Mouse (Mus musculus): ENCODE measurements around the gene Gm20708. TPM values are rescaled to one million over a fixed set of nuclear protein-coding genes. Genes with fewer than 3 reads are reported as not detected.

The Gm20708 gene
- polyA plus RNA-seq, 1 experiment from 2014 or later = 0.16 TPM

- Histone ChIP-seq H3K4me1 (ENCODE audit: control insufficient read depth, insufficient read depth, low read length) (0 out of 2 replicates have a peak, but pooled peaks cover 10% of the 10 kb centered on the region), H3K4me2 (ENCODE audit: low read depth, severe bottlenecking) (peak overlapping the region; percentile 52), H3K36me3 (ENCODE audit: control insufficient read depth, insufficient read depth, low read length) (no peaks in the 10 kb centered on the region), H3K27ac (replicated peaks; ENCODE audit: low read depth, low read length) (no peak overlapping the region), H3K4me3 (ENCODE audit: low read depth, low read length) (no peak overlapping the region), H3K27me3 (ENCODE audit: control insufficient read depth, insufficient read depth, low read length) (no peaks in the 10 kb centered on the region), H3K9me3 (ENCODE audit: control insufficient read depth, low read length) (no peaks in the 10 kb centered on the region), H3K9ac (ENCODE audit: low read length) (peak overlapping the region; percentile 49; the same call in 1 of the 2 replicates)
- peak; percentile 45; the same call in 1 of the 2 replicates for ATAC-seq (ENCODE audit: insufficient number of reproducible peaks, low FRiP score, low TSS enrichment, low read depth)
- DNase-seq (ENCODE audit: low spot score) = peak; percentile 76
- 7% methylated on average over 22 of the region's 22 CpGs for WGBS
Observed at GRCm38 (mm10) chr11:117792281-117792888, 17.1 kb upstream of the Gm20708 start.

- Histone ChIP-seq H3K9me3 (ENCODE audit: control insufficient read depth, low read length) (no peaks in the 10 kb centered on the region), H3K9ac (ENCODE audit: low read length) (no peak overlapping the region), H3K27ac (replicated peaks; ENCODE audit: low read depth, low read length) (no peak overlapping the region), H3K4me1 (ENCODE audit: control insufficient read depth, insufficient read depth, low read length) (peaks cover 13% of the 10 kb centered on the region; the same call in 1 of the 2 replicates), H3K27me3 (ENCODE audit: control insufficient read depth, insufficient read depth, low read length) (no peaks in the 10 kb centered on the region), H3K36me3 (ENCODE audit: control insufficient read depth, insufficient read depth, low read length) (no peaks in the 10 kb centered on the region), H3K4me3 (ENCODE audit: low read depth, low read length) (no peak overlapping the region), H3K4me2 (ENCODE audit: low read depth, severe bottlenecking) (no peak overlapping the region)
- WGBS = 31% methylated on average over 4 of the region's 4 CpGs
- ATAC-seq (ENCODE audit: insufficient number of reproducible peaks, low FRiP score, low TSS enrichment, low read depth) (no peak), DNase-seq (ENCODE audit: low spot score) (no peak)
Observed at GRCm38 (mm10) chr11:117794035-117794551, 15.4 kb upstream of the Gm20708 start.

GRCm38 (mm10) chr11:117796954-117797353 is 12.5 kb upstream of the Gm20708 start:
- WGBS = 36% methylated on average over 5 of the region's 5 CpGs
- Histone ChIP-seq H3K36me3 (ENCODE audit: control insufficient read depth, insufficient read depth, low read length) (no peaks in the 10 kb centered on the region), H3K4me2 (ENCODE audit: low read depth, severe bottlenecking) (no peak overlapping the region), H3K27me3 (ENCODE audit: control insufficient read depth, insufficient read depth, low read length) (no peaks in the 10 kb centered on the region), H3K4me1 (ENCODE audit: control insufficient read depth, insufficient read depth, low read length) (peaks cover 7% of the 10 kb centered on the region; the same call in 1 of the 2 replicates), H3K27ac (replicated peaks; ENCODE audit: low read depth, low read length) (no peak overlapping the region), H3K9ac (ENCODE audit: low read length) (no peak overlapping the region), H3K4me3 (ENCODE audit: low read depth, low read length) (no peak overlapping the region), H3K9me3 (ENCODE audit: control insufficient read depth, low read length) (no peaks in the 10 kb centered on the region)
- no peak for ATAC-seq (ENCODE audit: insufficient number of reproducible peaks, low FRiP score, low TSS enrichment, low read depth)
- DNase-seq (ENCODE audit: low spot score) = no peak

- Histone ChIP-seq H3K4me1 (ENCODE audit: control insufficient read depth, insufficient read depth, low read length) (peaks cover 3% of the 10 kb centered on the region; the same call in 1 of the 2 replicates), H3K27me3 (ENCODE audit: control insufficient read depth, insufficient read depth, low read length) (no peaks in the 10 kb centered on the region), H3K9ac (ENCODE audit: low read length) (no peak within 1 kb of the TSS), H3K4me2 (ENCODE audit: low read depth, severe bottlenecking) (no peak within 1 kb of the TSS), H3K27ac (replicated peaks; ENCODE audit: low read depth, low read length) (no peak within 1 kb of the TSS), H3K4me3 (ENCODE audit: low read depth, low read length) (no peak within 1 kb of the TSS), H3K9me3 (ENCODE audit: control insufficient read depth, low read length) (no peaks in the 10 kb centered on the region), H3K36me3 (ENCODE audit: control insufficient read depth, insufficient read depth, low read length) (no peaks in the 10 kb centered on the region)
- 55% methylated on average over 9 of the region's 9 CpGs for WGBS
- ATAC-seq (ENCODE audit: insufficient number of reproducible peaks, low FRiP score, low TSS enrichment, low read depth) (no peak), DNase-seq (ENCODE audit: low spot score) (no peak)
Observed at GRCm38 (mm10) chr11:117797511-117798159, 11.8 kb upstream of the Gm20708 start, which contains the start of gene 6030468B19Rik. 6030468B19Rik (plus strand) TSS chr11:117797660.

- Histone ChIP-seq H3K4me2 (ENCODE audit: low read depth, severe bottlenecking) (no peak overlapping the region), H3K4me1 (ENCODE audit: control insufficient read depth, insufficient read depth, low read length) (peaks cover 3% of the 10 kb centered on the region; the same call in 1 of the 2 replicates), H3K27me3 (ENCODE audit: control insufficient read depth, insufficient read depth, low read length) (no peaks in the 10 kb centered on the region), H3K4me3 (ENCODE audit: low read depth, low read length) (no peak overlapping the region), H3K9me3 (ENCODE audit: control insufficient read depth, low read length) (no peaks in the 10 kb centered on the region), H3K9ac (ENCODE audit: low read length) (no peak overlapping the region), H3K36me3 (ENCODE audit: control insufficient read depth, insufficient read depth, low read length) (no peaks in the 10 kb centered on the region), H3K27ac (replicated peaks; ENCODE audit: low read depth, low read length) (no peak overlapping the region)
- no peak for ATAC-seq (ENCODE audit: insufficient number of reproducible peaks, low FRiP score, low TSS enrichment, low read depth)
- WGBS = 31% methylated on average over 2 of the region's 2 CpGs
- DNase-seq (ENCODE audit: low spot score) = no peak
Observed at GRCm38 (mm10) chr11:117798160-117798541, 11.3 kb upstream of the Gm20708 start.

- Histone ChIP-seq H3K27ac (replicated peaks; ENCODE audit: low read depth, low read length) (no peak overlapping the region), H3K4me1 (ENCODE audit: control insufficient read depth, insufficient read depth, low read length) (peaks cover 3% of the 10 kb centered on the region; the same call in 1 of the 2 replicates)
Observed at GRCm38 (mm10) chr11:117799174-117799573, 10.3 kb upstream of the Gm20708 start.

GRCm38 (mm10) chr11:117800038-117800437 is 9.4 kb upstream of the Gm20708 start:
- no peaks in the 10 kb centered on the region for H3K27me3 ChIP-seq (ENCODE audit: control insufficient read depth, insufficient read depth, low read length)
- ATAC-seq (ENCODE audit: insufficient number of reproducible peaks, low FRiP score, low TSS enrichment, low read depth) (no peak), DNase-seq (ENCODE audit: low spot score) (no peak)
- no peak overlapping the region for H3K27ac ChIP-seq (replicated peaks; ENCODE audit: low read depth, low read length)
- H3K36me3 ChIP-seq (ENCODE audit: control insufficient read depth, insufficient read depth, low read length) = no peaks in the 10 kb centered on the region
- H3K4me3 ChIP-seq (ENCODE audit: low read depth, low read length) = no peak overlapping the region
- no peak overlapping the region for H3K4me2 ChIP-seq (ENCODE audit: low read depth, severe bottlenecking)
- no peak overlapping the region for H3K9ac ChIP-seq (ENCODE audit: low read length)
- peaks cover 3% of the 10 kb centered on the region; the same call in 1 of the 2 replicates for H3K4me1 ChIP-seq (ENCODE audit: control insufficient read depth, insufficient read depth, low read length)
- WGBS = 88% methylated on average over 7 of the region's 7 CpGs
- no peaks in the 10 kb centered on the region for H3K9me3 ChIP-seq (ENCODE audit: control insufficient read depth, low read length)

More at GRCm38 (mm10) chr11:117799174-117799573, 10.3 kb upstream of the Gm20708 start:
- Histone ChIP-seq H3K27me3 (ENCODE audit: control insufficient read depth, insufficient read depth, low read length) (no peaks in the 10 kb centered on the region), H3K9me3 (ENCODE audit: control insufficient read depth, low read length) (no peaks in the 10 kb centered on the region), H3K4me2 (ENCODE audit: low read depth, severe bottlenecking) (no peak overlapping the region), H3K4me3 (ENCODE audit: low read depth, low read length) (no peak overlapping the region), H3K36me3 (ENCODE audit: control insufficient read depth, insufficient read depth, low read length) (no peaks in the 10 kb centered on the region), H3K9ac (ENCODE audit: low read length) (no peak overlapping the region)
- ATAC-seq (ENCODE audit: insufficient number of reproducible peaks, low FRiP score, low TSS enrichment, low read depth) (no peak), DNase-seq (ENCODE audit: low spot score) (no peak)
- 72% methylated on average over 5 of the region's 5 CpGs for WGBS

GRCm38 (mm10) chr11:117801650-117802049 is 7.8 kb upstream of the Gm20708 start:
- DNase-seq (ENCODE audit: low spot score) (no peak), ATAC-seq (ENCODE audit: insufficient number of reproducible peaks, low FRiP score, low TSS enrichment, low read depth) (no peak)
- H3K4me3 ChIP-seq (ENCODE audit: low read depth, low read length) = no peak overlapping the region
- no peaks in the 10 kb centered on the region for H3K27me3 ChIP-seq (ENCODE audit: control insufficient read depth, insufficient read depth, low read length)
- peaks cover 2% of the 10 kb centered on the region; the same call in 1 of the 2 replicates for H3K36me3 ChIP-seq (ENCODE audit: control insufficient read depth, insufficient read depth, low read length)
- WGBS = 69% methylated on average over 7 of the region's 7 CpGs
- no peak overlapping the region for H3K27ac ChIP-seq (replicated peaks; ENCODE audit: low read depth, low read length)
- no peak overlapping the region for H3K4me2 ChIP-seq (ENCODE audit: low read depth, severe bottlenecking)
- no peaks in the 10 kb centered on the region for H3K9me3 ChIP-seq (ENCODE audit: control insufficient read depth, low read length)
- H3K9ac ChIP-seq (ENCODE audit: low read length) = no peak overlapping the region
- peaks cover 3% of the 10 kb centered on the region; the same call in 1 of the 2 replicates for H3K4me1 ChIP-seq (ENCODE audit: control insufficient read depth, insufficient read depth, low read length)

All from limb, embryonic 11.5 days (tissue).